Mouse (Mus musculus): ENCODE results near the gene Gm49373. TPM values are rescaled to one million over a fixed set of nuclear protein-coding genes. Genes with fewer than 3 reads are reported as not detected.

Gene Gm49373
- polyA plus RNA-seq (2015; fragmentation: Nextera tagmentation; extraction: Ambion mirVana) = 0.56 and 0.68 TPM in 2 replicates

GRCm38 (mm10) chr9:21073044-21073840, at the start of gene Gm49373, which contains the start of gene Fdx1l:
Gm49373 (minus strand) TSS chr9:21073096.
Fdx1l (minus strand) TSS chr9:21073614.
- peaks cover 62% of the 10 kb centered on the region for H3K36me3 ChIP-seq
- H3K4me3 ChIP-seq (replicated peaks) = peak within 1 kb of the TSS; percentile 87
- H3K4me1 ChIP-seq (replicated peaks) = peaks cover 37% of the 10 kb centered on the region
- H3K9ac ChIP-seq = peak within 1 kb of the TSS; percentile 84
- ATAC-seq (ENCODE audit: low read depth) (peak; percentile 92), DNase-seq (peak; percentile 77)
- no peaks in the 10 kb centered on the region for H3K9me3 ChIP-seq (replicated peaks)
- WGBS (ENCODE audit: insufficient replicate concordance) = 3% methylated on average over 58 of the region's 58 CpGs
- no peaks in the 10 kb centered on the region for H3K27me3 ChIP-seq
- H3K27ac ChIP-seq = peak within 1 kb of the TSS; percentile 62
- H3K4me2 ChIP-seq = peak within 1 kb of the TSS; percentile 92

GRCm38 (mm10) chr9:21121483-21121882, 48.6 kb upstream of the Gm49373 start:
- no peak for DNase-seq
- no peaks in the 10 kb centered on the region for H3K27me3 ChIP-seq
- H3K9ac ChIP-seq = no peak overlapping the region
- peaks cover 4% of the 10 kb centered on the region; the same call in 1 of the 2 replicates for H3K4me1 ChIP-seq (replicated peaks)
- WGBS (ENCODE audit: insufficient replicate concordance) = 84% methylated on average over 16 of the region's 16 CpGs
- H3K4me2 ChIP-seq = no peak overlapping the region
- no peaks in the 10 kb centered on the region for H3K9me3 ChIP-seq (replicated peaks)
- H3K36me3 ChIP-seq = peaks cover 33% of the 10 kb centered on the region
- no peak overlapping the region for H3K4me3 ChIP-seq (replicated peaks)
- no peak overlapping the region for H3K27ac ChIP-seq
- ATAC-seq (ENCODE audit: low read depth) = no peak

DNA sequence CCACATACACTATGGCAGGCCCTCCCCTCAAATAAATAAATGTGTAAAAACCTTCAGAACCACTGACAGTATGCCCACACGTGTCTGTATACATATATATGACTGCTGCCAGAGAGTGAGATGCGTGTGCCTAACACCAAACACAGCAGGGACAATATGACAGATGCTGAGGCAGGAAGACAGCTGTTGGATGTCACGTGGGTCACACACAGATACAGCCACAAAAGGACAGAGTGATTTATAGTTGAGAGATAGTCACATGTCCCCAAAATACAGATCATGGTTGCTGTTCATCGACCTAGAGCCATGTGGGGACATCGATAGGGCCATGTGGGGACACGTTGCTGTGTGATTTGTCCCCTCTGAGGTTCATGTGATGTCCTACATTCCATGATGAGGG, 44.2 kb upstream of the Gm49373 start:
- no peaks in the 10 kb centered on the region for H3K4me1 ChIP-seq (replicated peaks)
- H3K9ac ChIP-seq = no peak overlapping the region
- H3K36me3 ChIP-seq = peaks cover 8% of the 10 kb centered on the region
- no peaks in the 10 kb centered on the region for H3K9me3 ChIP-seq (replicated peaks)
- no peak for DNase-seq
- H3K4me2 ChIP-seq = no peak overlapping the region
- H3K27me3 ChIP-seq = no peaks in the 10 kb centered on the region
- no peak for ATAC-seq (ENCODE audit: low read depth)
- 68% methylated on average over 6 of the region's 6 CpGs for WGBS (ENCODE audit: insufficient replicate concordance)
- no peak overlapping the region for H3K4me3 ChIP-seq (replicated peaks)
- H3K27ac ChIP-seq = no peak overlapping the region

DNA sequence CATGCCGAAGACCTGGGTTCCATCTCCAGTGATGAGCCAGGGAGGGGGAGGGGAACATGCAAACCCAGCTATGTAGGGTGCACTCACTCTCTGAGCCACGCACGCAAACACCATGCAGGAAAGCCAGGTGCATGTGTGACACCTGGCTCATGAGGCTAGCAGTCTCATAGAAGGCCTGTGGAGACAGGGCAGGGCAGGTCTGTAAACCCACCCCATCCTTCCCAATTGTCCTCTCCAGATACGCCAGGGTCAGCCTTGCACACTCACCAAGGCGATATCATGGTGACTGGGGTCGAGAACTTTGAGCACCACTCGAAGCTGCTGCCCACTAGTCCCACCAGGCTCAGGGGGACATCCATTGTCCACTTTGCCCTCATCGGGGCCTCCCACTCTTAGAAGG, 42.2 kb upstream of the Gm49373 start:
- Histone ChIP-seq H3K4me1 (replicated peaks) (0 out of 2 replicates have a peak, but pooled peaks cover 4% of the 10 kb centered on the region), H3K27me3 (no peaks in the 10 kb centered on the region), H3K36me3 (no peaks in the 10 kb centered on the region), H3K4me2 (no peak overlapping the region), H3K9me3 (replicated peaks) (no peaks in the 10 kb centered on the region), H3K9ac (no peak overlapping the region), H3K27ac (no peak overlapping the region), H3K4me3 (replicated peaks) (no peak overlapping the region)
- DNase-seq (no peak), ATAC-seq (ENCODE audit: low read depth) (no peak)
- WGBS (ENCODE audit: insufficient replicate concordance) = 77% methylated on average over 8 of the region's 8 CpGs

DNA sequence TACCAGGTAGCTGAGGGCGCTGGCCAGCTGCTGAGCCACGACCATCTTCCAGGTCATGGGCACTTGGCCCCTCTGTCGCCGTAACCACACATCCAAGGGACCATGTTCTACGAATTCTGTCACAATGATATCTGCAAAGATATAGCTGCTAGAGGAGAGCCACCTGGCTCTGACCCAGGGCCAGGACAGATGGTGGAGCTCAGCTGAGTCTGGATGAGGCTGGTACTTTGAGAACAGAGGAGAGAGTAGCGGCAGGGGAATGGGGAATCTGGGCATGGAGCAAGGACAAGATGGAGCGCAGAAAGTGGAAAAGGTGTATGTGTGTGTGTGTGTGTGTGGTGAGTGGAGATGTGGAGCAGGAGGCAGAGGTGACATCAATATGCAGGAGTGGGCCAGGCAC, 41.3 kb upstream of the Gm49373 start:
- Histone ChIP-seq H3K4me2 (no peak overlapping the region), H3K36me3 (no peaks in the 10 kb centered on the region), H3K9me3 (replicated peaks) (no peaks in the 10 kb centered on the region), H3K4me3 (replicated peaks) (no peak overlapping the region), H3K9ac (no peak overlapping the region), H3K27me3 (no peaks in the 10 kb centered on the region), H3K27ac (no peak overlapping the region), H3K4me1 (replicated peaks) (0 out of 2 replicates have a peak, but pooled peaks cover 4% of the 10 kb centered on the region)
- ATAC-seq (ENCODE audit: low read depth) = no peak
- DNase-seq = no peak
- WGBS (ENCODE audit: insufficient replicate concordance) = 75% methylated on average over 7 of the region's 7 CpGs

DNA sequence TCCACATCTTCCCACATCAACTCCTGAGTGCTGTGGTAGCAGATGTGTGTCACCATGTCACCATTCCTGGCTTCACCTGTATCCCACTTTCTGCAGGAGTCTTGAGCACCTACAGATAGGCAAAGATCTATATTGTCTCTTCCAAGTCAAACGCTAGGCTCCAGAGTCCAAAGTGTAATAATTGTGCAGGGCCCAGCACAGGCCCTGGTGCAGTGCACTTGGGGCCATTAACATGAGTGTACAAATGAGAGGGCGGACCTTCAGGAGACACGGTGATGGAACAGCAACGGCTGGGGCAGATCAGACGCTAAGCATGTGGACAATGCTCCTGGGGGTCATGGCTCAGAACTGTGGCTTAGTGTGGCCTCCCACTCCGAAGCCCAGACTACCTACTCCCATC, 40.9 kb upstream of the Gm49373 start:
- Histone ChIP-seq H3K27me3 (no peaks in the 10 kb centered on the region), H3K9me3 (replicated peaks) (no peaks in the 10 kb centered on the region), H3K4me1 (replicated peaks) (0 out of 2 replicates have a peak, but pooled peaks cover 4% of the 10 kb centered on the region), H3K36me3 (no peaks in the 10 kb centered on the region), H3K27ac (no peak overlapping the region), H3K4me3 (replicated peaks) (no peak overlapping the region), H3K9ac (no peak overlapping the region), H3K4me2 (no peak overlapping the region)
- no peak for ATAC-seq (ENCODE audit: low read depth)
- no peak for DNase-seq
- 83% methylated on average over 6 of the region's 6 CpGs for WGBS (ENCODE audit: insufficient replicate concordance)

- H3K4me2 ChIP-seq = no peak overlapping the region
- WGBS (ENCODE audit: insufficient replicate concordance) = 66% methylated on average over 23 of the region's 23 CpGs
These were observed 34.8 kb upstream of the Gm49373 start for GRCm38 (mm10) chr9:21107607-21108237.

GRCm38 (mm10) chr9:21105760-21106564, 33.1 kb upstream of the Gm49373 start:
- DNase-seq = peak; percentile 48
- ATAC-seq (ENCODE audit: low read depth) = peak; percentile 90
- Histone ChIP-seq H3K4me3 (replicated peaks) (no peak overlapping the region), H3K4me1 (replicated peaks) (peaks cover 58% of the 10 kb centered on the region), H3K4me2 (peak overlapping the region; percentile 36), H3K27ac (peak overlapping the region; percentile 86), H3K36me3 (peaks cover 21% of the 10 kb centered on the region; the same call in 1 of the 2 replicates), H3K27me3 (no peaks in the 10 kb centered on the region), H3K9me3 (replicated peaks) (no peaks in the 10 kb centered on the region), H3K9ac (peak overlapping the region; percentile 49)
- 38% methylated on average over 5 of the region's 5 CpGs for WGBS (ENCODE audit: insufficient replicate concordance)

More at GRCm38 (mm10) chr9:21107607-21108237, 34.8 kb upstream of the Gm49373 start:
- Histone ChIP-seq H3K4me3 (replicated peaks) (no peak overlapping the region), H3K27me3 (no peaks in the 10 kb centered on the region), H3K4me1 (replicated peaks) (peaks cover 49% of the 10 kb centered on the region), H3K36me3 (0 out of 2 replicates have a peak, but pooled peaks cover 12% of the 10 kb centered on the region), H3K9me3 (replicated peaks) (no peaks in the 10 kb centered on the region), H3K9ac (no peak overlapping the region), H3K27ac (peak overlapping the region; percentile 86; the same call in 1 of the 2 replicates)
- ATAC-seq (ENCODE audit: low read depth) (no peak), DNase-seq (no peak)

DNA sequence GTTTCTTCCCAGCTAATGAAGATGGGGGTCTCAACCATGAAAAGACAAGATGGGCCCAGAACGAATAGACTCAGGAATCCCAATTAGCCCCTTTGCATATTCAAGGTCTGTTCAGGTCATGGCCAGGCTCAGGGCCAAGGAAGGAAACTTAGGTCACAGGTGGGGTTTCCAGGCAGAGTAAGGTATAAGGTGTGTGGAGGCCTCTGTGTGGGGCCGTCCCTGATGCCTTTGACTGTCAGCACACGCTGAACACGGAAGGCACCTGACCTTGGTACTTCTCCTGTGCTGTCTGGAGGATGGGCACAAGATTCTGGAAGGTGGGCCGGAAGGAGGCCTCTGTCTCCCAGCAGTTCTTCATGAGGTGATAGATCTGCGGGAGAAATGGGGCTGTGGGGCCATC, 31.9 kb upstream of the Gm49373 start:
- Histone ChIP-seq H3K9me3 (replicated peaks) (no peaks in the 10 kb centered on the region), H3K4me3 (replicated peaks) (no peak overlapping the region), H3K4me2 (no peak overlapping the region), H3K27me3 (no peaks in the 10 kb centered on the region), H3K4me1 (replicated peaks) (peaks cover 65% of the 10 kb centered on the region), H3K27ac (peak overlapping the region; percentile 86), H3K36me3 (peaks cover 21% of the 10 kb centered on the region; the same call in 1 of the 2 replicates), H3K9ac (peak overlapping the region; percentile 37; the same call in 1 of the 2 replicates)
- no peak for ATAC-seq (ENCODE audit: low read depth)
- DNase-seq = no peak
- WGBS (ENCODE audit: insufficient replicate concordance) = 80% methylated on average over 6 of the region's 6 CpGs

- WGBS (ENCODE audit: insufficient replicate concordance) = 81% methylated on average over 2 of the region's 2 CpGs
- Histone ChIP-seq H3K4me2 (no peak overlapping the region), H3K9me3 (replicated peaks) (no peaks in the 10 kb centered on the region), H3K27me3 (no peaks in the 10 kb centered on the region), H3K36me3 (peaks cover 21% of the 10 kb centered on the region; the same call in 1 of the 2 replicates), H3K4me3 (replicated peaks) (no peak overlapping the region), H3K9ac (no peak overlapping the region), H3K27ac (no peak overlapping the region), H3K4me1 (replicated peaks) (peaks cover 77% of the 10 kb centered on the region)
- DNase-seq = no peak
- no peak for ATAC-seq (ENCODE audit: low read depth)
These were observed 29.2 kb upstream of the Gm49373 start for GRCm38 (mm10) chr9:21102076-21102475.
